Mouse (Mus musculus): ENCODE measurements around the gene Il10. TPM values are rescaled to one million over a fixed set of nuclear protein-coding genes. Genes with fewer than 3 reads are reported as not detected.

Il10 gene
- total and polyA plus RNA-seq, 2 experiments from 2014 or later = not detected

DNA sequence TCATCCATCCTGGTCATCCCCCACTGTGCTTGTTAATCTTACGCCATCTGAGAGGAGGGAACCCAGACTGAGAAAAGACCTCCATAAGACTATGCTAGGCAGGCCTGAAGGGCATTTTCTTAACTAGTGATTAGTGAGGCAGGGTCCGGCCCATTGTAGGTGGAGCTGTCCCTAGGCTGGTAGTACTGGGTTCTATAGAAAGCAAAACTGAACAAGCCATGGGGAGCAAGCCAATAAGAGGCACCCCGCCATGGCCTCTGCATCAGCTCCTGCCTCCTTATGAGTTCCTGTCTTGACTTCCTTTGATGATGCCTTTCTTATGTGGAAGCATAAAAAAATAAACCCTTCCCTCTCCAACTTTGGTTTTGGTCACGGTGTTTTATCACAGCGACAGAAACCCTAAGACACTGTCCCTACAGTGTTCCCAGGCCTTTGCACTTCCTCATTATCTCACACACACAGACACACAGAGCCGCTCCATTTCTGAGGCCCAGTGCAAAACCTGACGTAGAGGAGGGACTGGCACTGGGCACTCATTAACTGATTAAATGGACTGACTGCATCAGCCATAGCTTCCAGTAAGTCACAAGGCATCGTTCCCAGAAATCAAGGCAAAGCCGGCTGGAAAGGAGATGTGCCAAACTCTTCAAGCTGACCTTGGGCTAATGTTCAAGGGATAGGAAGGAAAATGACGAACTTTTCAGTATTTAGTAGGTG, 48.5 kb downstream of the Il10 start:
- 80% methylated on average over 10 of the region's 10 CpGs for WGBS
- no peak overlapping the region for H3K4me3 ChIP-seq (ENCODE audit: low read depth, low read length)
- no peaks in the 10 kb centered on the region for H3K4me1 ChIP-seq (ENCODE audit: insufficient read depth)
- H3K27ac ChIP-seq (ENCODE audit: low read depth, low read length) = no peak overlapping the region
- TF ChIP-seq CTCF (IDR thresholded peaks at IDR 0.05; ENCODE audit: low read depth) = no peak
- DNase-seq (no peak), ATAC-seq (no peak)
- H3K9me3 ChIP-seq (ENCODE audit: low read length) = no peaks in the 10 kb centered on the region
- no peaks in the 10 kb centered on the region for H3K27me3 ChIP-seq (ENCODE audit: insufficient read depth, low read length)
- H3K4me2 ChIP-seq (ENCODE audit: low read depth) = no peak overlapping the region
- no peak overlapping the region for H3K9ac ChIP-seq
- H3K36me3 ChIP-seq (ENCODE audit: insufficient read depth) = no peaks in the 10 kb centered on the region

DNA sequence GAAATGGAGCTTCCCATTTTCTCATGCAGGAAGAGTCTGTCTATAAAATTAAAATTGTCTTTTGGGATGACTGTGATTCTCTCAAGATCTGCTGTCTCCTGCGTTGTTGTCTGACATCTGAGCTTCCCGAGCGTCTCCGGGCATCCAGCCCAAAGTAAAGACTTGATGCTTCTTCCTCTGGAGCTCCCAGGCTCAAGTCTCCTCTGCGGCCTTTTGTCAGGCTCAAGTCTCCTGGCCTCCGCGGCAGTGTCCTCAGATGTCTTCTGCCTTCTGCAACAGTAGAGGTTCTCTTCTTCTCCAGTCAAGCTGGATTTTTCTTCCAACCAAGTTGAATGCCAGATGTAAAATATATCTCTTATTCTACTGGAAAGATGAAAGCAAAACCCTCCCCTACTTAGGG, 49.4 kb downstream of the Il10 start:
- H3K4me2 ChIP-seq (ENCODE audit: low read depth) = no peak overlapping the region
- no peak overlapping the region for H3K4me3 ChIP-seq (ENCODE audit: low read depth, low read length)
- 88% methylated on average over 7 of the region's 7 CpGs for WGBS
- no peak overlapping the region for H3K27ac ChIP-seq (ENCODE audit: low read depth, low read length)
- no peak overlapping the region for H3K9ac ChIP-seq
- H3K36me3 ChIP-seq (ENCODE audit: insufficient read depth) = no peaks in the 10 kb centered on the region
- TF ChIP-seq CTCF (IDR thresholded peaks at IDR 0.05; ENCODE audit: low read depth) = no peak
- no peak for DNase-seq
- 0 out of 2 replicates have a peak, but pooled peaks cover 2% of the 10 kb centered on the region for H3K4me1 ChIP-seq (ENCODE audit: insufficient read depth)
- no peak for ATAC-seq
- H3K27me3 ChIP-seq (ENCODE audit: insufficient read depth, low read length) = no peaks in the 10 kb centered on the region
- no peaks in the 10 kb centered on the region for H3K9me3 ChIP-seq (ENCODE audit: low read length)

DNA sequence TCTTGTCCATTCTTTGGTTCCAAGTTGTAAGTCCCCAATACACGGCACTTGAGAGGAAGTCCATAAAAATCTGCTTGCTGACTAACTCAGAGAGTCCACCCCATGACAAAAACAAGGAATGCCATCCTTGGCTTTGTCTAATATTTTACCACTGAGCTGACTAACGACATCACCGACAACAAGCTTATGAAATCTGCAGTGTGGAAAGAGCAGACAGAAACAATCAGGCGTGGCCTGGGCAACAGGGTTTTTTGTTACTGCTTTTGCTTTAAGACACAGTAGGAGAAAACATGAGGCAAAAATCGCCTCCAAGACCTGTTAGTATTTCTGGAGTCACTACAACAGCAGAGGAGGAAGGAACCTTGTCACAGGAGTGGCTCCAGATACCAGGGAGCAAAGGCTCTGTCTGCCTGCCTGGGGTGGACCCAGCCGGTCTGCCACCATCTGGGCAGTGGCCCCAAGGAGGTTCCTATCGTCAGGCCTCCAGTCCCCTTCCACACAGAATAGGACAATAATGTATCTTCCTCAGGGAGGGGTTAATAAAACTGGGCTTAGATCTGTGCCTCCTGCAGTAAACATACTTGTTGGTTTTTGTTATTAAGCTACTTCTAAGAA, 52.8 kb downstream of the Il10 start:
- no peak overlapping the region for H3K27ac ChIP-seq (ENCODE audit: low read depth, low read length)
- 82% methylated on average over 7 of the region's 7 CpGs for WGBS
- H3K4me2 ChIP-seq (ENCODE audit: low read depth) = no peak overlapping the region
- no peaks in the 10 kb centered on the region for H3K36me3 ChIP-seq (ENCODE audit: insufficient read depth)
- DNase-seq = no peak
- H3K9ac ChIP-seq = no peak overlapping the region
- H3K27me3 ChIP-seq (ENCODE audit: insufficient read depth, low read length) = no peaks in the 10 kb centered on the region
- ATAC-seq = no peak
- peaks cover 7% of the 10 kb centered on the region; the same call in 1 of the 2 replicates for H3K4me1 ChIP-seq (ENCODE audit: insufficient read depth)
- H3K9me3 ChIP-seq (ENCODE audit: low read length) = no peaks in the 10 kb centered on the region
- no peak for TF ChIP-seq CTCF (IDR thresholded peaks at IDR 0.05; ENCODE audit: low read depth)
- no peak overlapping the region for H3K4me3 ChIP-seq (ENCODE audit: low read depth, low read length)

DNA sequence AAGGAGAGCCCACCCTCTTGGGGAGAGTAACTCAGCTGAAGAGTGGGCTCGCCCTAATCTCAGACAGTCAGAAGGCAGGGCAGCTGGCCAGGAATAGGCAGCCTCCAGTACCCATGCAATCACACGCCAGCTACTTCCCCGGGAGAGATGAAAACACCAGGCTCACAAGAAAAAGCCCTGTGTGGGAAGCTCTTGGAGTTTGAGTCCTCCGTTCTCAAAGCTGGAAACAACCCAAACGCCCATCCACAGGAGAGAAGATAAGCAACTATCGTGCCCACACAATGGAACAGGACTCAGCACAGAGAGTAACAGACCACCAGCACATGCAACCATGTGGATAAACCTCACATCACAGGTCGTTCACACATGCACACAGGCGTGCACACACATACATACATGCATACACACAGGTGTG, 54.9 kb downstream of the Il10 start:
- 29% methylated on average over 8 of the region's 8 CpGs for WGBS
- H3K27me3 ChIP-seq (ENCODE audit: insufficient read depth, low read length) = no peaks in the 10 kb centered on the region
- H3K4me3 ChIP-seq (ENCODE audit: low read depth, low read length) = no peak overlapping the region
- TF ChIP-seq CTCF (IDR thresholded peaks at IDR 0.05; ENCODE audit: low read depth) = no peak
- ATAC-seq = peak; percentile 64
- 0 out of 2 replicates have a peak overlapping the region, but pooled peaks have one; percentile 10 for H3K4me2 ChIP-seq (ENCODE audit: low read depth)
- no peaks in the 10 kb centered on the region for H3K9me3 ChIP-seq (ENCODE audit: low read length)
- H3K9ac ChIP-seq = no peak overlapping the region
- no peaks in the 10 kb centered on the region for H3K36me3 ChIP-seq (ENCODE audit: insufficient read depth)
- H3K4me1 ChIP-seq (ENCODE audit: insufficient read depth) = peaks cover 17% of the 10 kb centered on the region
- DNase-seq = peak; percentile 67
- peak overlapping the region; percentile 50 for H3K27ac ChIP-seq (ENCODE audit: low read depth, low read length)

Other genes starting within 250 kb of the Il10 start
- gene Fcamr, start 218.9 kb upstream of the Il10 start, total RNA-seq (2014; rRNA removed) = 0.19 TPM in 1 of 2 replicates, not detected in the other
- not detected in 2 replicates for gene Fcamr, start 218.9 kb upstream of the Il10 start, polyA plus RNA-seq (2015; fragmentation: Nextera tagmentation; extraction: Ambion mirVana)
- 0.08 TPM in 1 of 2 replicates, not detected in the other for gene Pigr, start 193.2 kb upstream of the Il10 start, total RNA-seq (2014; rRNA removed)
- not detected in 2 replicates for gene Pigr, start 193.2 kb upstream of the Il10 start, polyA plus RNA-seq (2015; fragmentation: Nextera tagmentation; extraction: Ambion mirVana)
- not detected in 2 replicates for gene Fcmr, start 154.2 kb upstream of the Il10 start, total RNA-seq (2014; rRNA removed)
- gene Fcmr, start 154.2 kb upstream of the Il10 start, polyA plus RNA-seq (2015; fragmentation: Nextera tagmentation; extraction: Ambion mirVana) = 1.1 and 1.8 TPM in 2 replicates
- not detected in 2 replicates for gene Il24, start 132.4 kb upstream of the Il10 start, total RNA-seq (2014; rRNA removed)
- gene Il24, start 132.4 kb upstream of the Il10 start, polyA plus RNA-seq (2015; fragmentation: Nextera tagmentation; extraction: Ambion mirVana) = 0.14 TPM in 1 of 2 replicates, not detected in the other
- gene Il20, start 108.4 kb upstream of the Il10 start, total RNA-seq (2014; rRNA removed) = not detected in 2 replicates
- not detected in 2 replicates for gene Il20, start 108.4 kb upstream of the Il10 start, polyA plus RNA-seq (2015; fragmentation: Nextera tagmentation; extraction: Ambion mirVana)
- gene Il19, start 79.7 kb upstream of the Il10 start, total RNA-seq (2014; rRNA removed) = not detected in 2 replicates
- not detected in 2 replicates for gene Il19, start 79.7 kb upstream of the Il10 start, polyA plus RNA-seq (2015; fragmentation: Nextera tagmentation; extraction: Ambion mirVana)
- gene Mapkapk2, start 78.0 kb downstream of the Il10 start, total RNA-seq (2014; rRNA removed) = 47.9 and 57.3 TPM in 2 replicates
- 18.0 and 18.3 TPM in 2 replicates for gene Mapkapk2, start 78.0 kb downstream of the Il10 start, polyA plus RNA-seq (2015; fragmentation: Nextera tagmentation; extraction: Ambion mirVana)
- gene Dyrk3, start 118.5 kb downstream of the Il10 start, total RNA-seq (2014; rRNA removed) = 14.3 and 16.9 TPM in 2 replicates
- gene Dyrk3, start 118.5 kb downstream of the Il10 start, polyA plus RNA-seq (2015; fragmentation: Nextera tagmentation; extraction: Ambion mirVana) = 17.7 and 19.1 TPM in 2 replicates
- 38.5 and 41.6 TPM in 2 replicates for gene Eif2d, start 133.3 kb downstream of the Il10 start, total RNA-seq (2014; rRNA removed)
- gene Eif2d, start 133.3 kb downstream of the Il10 start, polyA plus RNA-seq (2015; fragmentation: Nextera tagmentation; extraction: Ambion mirVana) = 49.3 and 49.8 TPM in 2 replicates
- gene Rassf5, start 225.4 kb downstream of the Il10 start, total RNA-seq (2014; rRNA removed) = 2.2 and 6.7 TPM in 2 replicates
- 1.6 and 2.7 TPM in 2 replicates for gene Rassf5, start 225.4 kb downstream of the Il10 start, polyA plus RNA-seq (2015; fragmentation: Nextera tagmentation; extraction: Ambion mirVana)

Measured in forebrain, postnatal 0 days (tissue).